Mouse (Mus musculus) stomach, embryonic 15.5 days (tissue): ENCODE measurements around the gene Bzw1. TPM values are rescaled to one million over a fixed set of nuclear protein-coding genes. Genes with fewer than 3 reads are reported as not detected.
A peak's percentile ranks its signal among the peaks of the same experiment; 100 is the strongest.

Experiments used
- ATAC-seq: fragments of 200-750 bp; cut with Nextera tagmentation; 2 replicates; pipeline ENCODE4 v1.8.0; 2017; ENCODE audit warnings: low read depth, moderate number of reproducible peaks, moderate TSS enrichment; ENCODE audit not compliant: insufficient read depth, low FRiP score
- H3K27ac ChIP-seq: fragments of 300-500 bp; sonication (generic); 2 replicates; pipeline ENCODE4 v1.5.1; 2015; ENCODE audit warnings: mild to moderate bottlenecking, inconsistent platforms
- H3K27me3 ChIP-seq: fragments of 300-500 bp; sonication (generic); replicated peaks from 2 replicates; pipeline ENCODE4 v1.6.1; 2015; ENCODE audit warnings: inconsistent platforms
- H3K36me3 ChIP-seq: fragments of 300-500 bp; sonication (generic); 2 replicates; pipeline ENCODE4 v1.6.1; 2015; ENCODE audit warnings: inconsistent platforms
- H3K4me1 ChIP-seq: fragments of 300-500 bp; sonication (generic); 2 replicates; pipeline ENCODE4 v1.6.1; 2015; ENCODE audit warnings: inconsistent platforms
- H3K4me2 ChIP-seq: fragments of 300-500 bp; sonication (generic); 2 replicates; pipeline ENCODE4 v1.6.1; 2015; ENCODE audit warnings: mild to moderate bottlenecking, inconsistent platforms
- H3K4me3 ChIP-seq: fragments of 300-500 bp; sonication (generic); replicated peaks from 2 replicates; pipeline ENCODE4 v1.5.1; 2015; ENCODE audit warnings: inconsistent platforms
- H3K9ac ChIP-seq: fragments of 300-500 bp; sonication (generic); 2 replicates; pipeline ENCODE4 v1.6.1; 2015; ENCODE audit warnings: inconsistent platforms
- H3K9me3 ChIP-seq: fragments of 300-500 bp; sonication (generic); 2 replicates; pipeline ENCODE4 v1.6.1; 2016; ENCODE audit warnings: inconsistent platforms
- WGBS: fragments of 180-500 bp; shearing (Covaris S2); methylation state at CpG from one replicate; pipeline ENCODE4 v1.1.7; 2015; 5-methylcytosine and 5-hydroxymethylcytosine counted together
- polyA plus RNA-seq: library from polyadenylated mRNA; unstranded; fragments of >200 nt; fragmentation: Nextera tagmentation; extraction: Ambion mirVana; gene quantifications from 2 replicates; pipeline ENCODE4 v1.2.1, GENCODE M21; 2015

The Bzw1 gene
- polyA plus RNA-seq = 293 and 313 TPM in 2 replicates

GRCm38 (mm10) chr1:58392652-58393283, at the start of gene Bzw1:
TSS of gene Bzw1 (plus strand) at chr1:58392898.
- peak within 1 kb of the TSS; percentile 61 for H3K4me2 ChIP-seq

DNA sequence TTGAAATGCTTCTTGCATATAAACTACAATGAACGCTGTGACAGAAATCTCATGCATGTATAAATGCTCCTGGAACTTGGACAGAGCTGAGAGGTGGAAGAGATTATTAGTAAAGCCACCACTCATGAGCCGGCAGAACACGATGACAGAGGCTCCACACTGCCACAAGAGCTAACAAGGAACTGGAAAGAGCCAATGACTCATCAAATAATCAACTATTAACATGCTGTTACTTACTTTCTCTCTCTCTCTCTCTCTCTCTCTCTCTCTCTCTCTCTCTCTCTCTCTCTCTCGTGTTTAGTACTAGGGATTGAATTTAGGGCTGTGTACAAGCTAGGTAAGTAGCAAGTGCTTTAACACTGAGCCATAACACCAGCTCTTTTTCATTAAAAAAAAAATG, 48.8 kb upstream of the Bzw1 start:
- H3K4me2 ChIP-seq = no peak overlapping the region
- no peaks in the 10 kb centered on the region for H3K36me3 ChIP-seq
- no peak overlapping the region for H3K9ac ChIP-seq
- no peaks in the 10 kb centered on the region for H3K4me1 ChIP-seq
- 65% methylated on average over 4 of the region's 4 CpGs for WGBS
- H3K27ac ChIP-seq = no peak overlapping the region
- no peaks in the 10 kb centered on the region for H3K9me3 ChIP-seq
- H3K27me3 ChIP-seq = no peaks in the 10 kb centered on the region
- no peak overlapping the region for H3K4me3 ChIP-seq
- ATAC-seq = no peak

More at GRCm38 (mm10) chr1:58392652-58393283, at the start of gene Bzw1:
- peaks cover 27% of the 10 kb centered on the region for H3K36me3 ChIP-seq
- H3K9me3 ChIP-seq = no peaks in the 10 kb centered on the region
- H3K27ac ChIP-seq = peak within 1 kb of the TSS; percentile 98
- H3K4me1 ChIP-seq = no peaks in the 10 kb centered on the region; the same call in 1 of the 2 replicates
- peak within 1 kb of the TSS; percentile 95 for H3K4me3 ChIP-seq
- H3K27me3 ChIP-seq = no peaks in the 10 kb centered on the region
- WGBS = under 1% methylated on average over 46 of the region's 61 CpGs
- ATAC-seq = peak; percentile 97
- H3K9ac ChIP-seq = peak within 1 kb of the TSS; percentile 97

DNA sequence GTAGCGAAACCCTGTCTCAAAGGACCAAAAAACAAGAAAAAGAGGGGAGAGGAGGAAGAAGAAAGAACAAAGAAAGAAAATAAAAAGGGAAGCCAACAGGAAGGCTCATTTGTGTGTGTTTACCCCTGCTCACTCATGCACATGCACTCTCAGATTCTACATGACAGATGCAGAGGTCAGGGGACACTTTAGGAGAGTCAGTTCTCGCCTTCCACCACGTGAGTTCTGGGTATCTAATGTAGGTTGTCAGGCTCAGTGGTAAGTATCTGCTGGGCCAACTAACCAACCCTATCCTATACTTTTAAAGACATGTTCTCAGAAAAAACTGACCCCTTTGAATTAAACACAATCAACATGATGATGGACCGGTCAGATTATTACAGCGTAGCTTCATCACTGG, 48.1 kb upstream of the Bzw1 start:
- no peaks in the 10 kb centered on the region for H3K36me3 ChIP-seq
- H3K4me2 ChIP-seq = no peak overlapping the region
- no peak overlapping the region for H3K9ac ChIP-seq
- no peaks in the 10 kb centered on the region for H3K4me1 ChIP-seq
- ATAC-seq = no peak
- no peak overlapping the region for H3K4me3 ChIP-seq
- no peaks in the 10 kb centered on the region for H3K27me3 ChIP-seq
- WGBS = 80% methylated on average over 5 of the region's 5 CpGs
- H3K9me3 ChIP-seq = no peaks in the 10 kb centered on the region
- H3K27ac ChIP-seq = no peak overlapping the region

- no peak overlapping the region for H3K4me3 ChIP-seq
- no peaks in the 10 kb centered on the region for H3K36me3 ChIP-seq
- no peak overlapping the region for H3K9ac ChIP-seq
- no peak for ATAC-seq
- no peaks in the 10 kb centered on the region for H3K4me1 ChIP-seq
- no peak overlapping the region for H3K27ac ChIP-seq
- WGBS = 64% methylated on average over 14 of the region's 14 CpGs
- H3K4me2 ChIP-seq = no peak overlapping the region
- H3K9me3 ChIP-seq = no peaks in the 10 kb centered on the region
- H3K27me3 ChIP-seq = no peaks in the 10 kb centered on the region
Measured at GRCm38 (mm10) chr1:58346159-58346558, 46.5 kb upstream of the Bzw1 start.

DNA sequence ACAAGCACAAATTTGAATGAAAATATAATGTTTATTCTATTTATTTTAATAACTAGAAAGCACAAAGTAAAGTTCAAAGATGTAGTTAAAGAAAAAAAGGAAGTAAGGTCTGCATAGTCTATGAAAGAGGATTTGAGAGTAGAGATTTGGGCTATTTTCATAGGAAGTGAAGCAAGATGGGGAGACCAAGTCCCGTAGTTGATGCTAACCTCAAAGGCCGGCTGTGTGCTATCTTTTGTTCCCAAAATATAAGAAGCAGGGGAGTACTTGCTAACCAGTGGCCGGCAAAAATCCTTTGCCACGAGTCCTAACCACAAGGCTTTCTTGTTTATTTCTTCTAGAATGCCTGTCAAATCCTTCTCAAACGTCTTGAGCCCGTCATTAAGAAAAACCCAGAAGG, 44.0 kb upstream of the Bzw1 start:
- H3K9me3 ChIP-seq = no peaks in the 10 kb centered on the region
- H3K27ac ChIP-seq = no peak overlapping the region
- H3K4me3 ChIP-seq = no peak overlapping the region
- no peaks in the 10 kb centered on the region for H3K4me1 ChIP-seq
- no peak for ATAC-seq
- no peak overlapping the region for H3K9ac ChIP-seq
- WGBS = 76% methylated on average over 6 of the region's 6 CpGs
- no peak overlapping the region for H3K4me2 ChIP-seq
- no peaks in the 10 kb centered on the region for H3K27me3 ChIP-seq
- H3K36me3 ChIP-seq = no peaks in the 10 kb centered on the region

GRCm38 (mm10) chr1:58353238-58353893, 39.3 kb upstream of the Bzw1 start:
- WGBS = 25% methylated on average over 4 of the region's 4 CpGs
- peak; percentile 86 for ATAC-seq
- H3K4me1 ChIP-seq = no peaks in the 10 kb centered on the region

DNA sequence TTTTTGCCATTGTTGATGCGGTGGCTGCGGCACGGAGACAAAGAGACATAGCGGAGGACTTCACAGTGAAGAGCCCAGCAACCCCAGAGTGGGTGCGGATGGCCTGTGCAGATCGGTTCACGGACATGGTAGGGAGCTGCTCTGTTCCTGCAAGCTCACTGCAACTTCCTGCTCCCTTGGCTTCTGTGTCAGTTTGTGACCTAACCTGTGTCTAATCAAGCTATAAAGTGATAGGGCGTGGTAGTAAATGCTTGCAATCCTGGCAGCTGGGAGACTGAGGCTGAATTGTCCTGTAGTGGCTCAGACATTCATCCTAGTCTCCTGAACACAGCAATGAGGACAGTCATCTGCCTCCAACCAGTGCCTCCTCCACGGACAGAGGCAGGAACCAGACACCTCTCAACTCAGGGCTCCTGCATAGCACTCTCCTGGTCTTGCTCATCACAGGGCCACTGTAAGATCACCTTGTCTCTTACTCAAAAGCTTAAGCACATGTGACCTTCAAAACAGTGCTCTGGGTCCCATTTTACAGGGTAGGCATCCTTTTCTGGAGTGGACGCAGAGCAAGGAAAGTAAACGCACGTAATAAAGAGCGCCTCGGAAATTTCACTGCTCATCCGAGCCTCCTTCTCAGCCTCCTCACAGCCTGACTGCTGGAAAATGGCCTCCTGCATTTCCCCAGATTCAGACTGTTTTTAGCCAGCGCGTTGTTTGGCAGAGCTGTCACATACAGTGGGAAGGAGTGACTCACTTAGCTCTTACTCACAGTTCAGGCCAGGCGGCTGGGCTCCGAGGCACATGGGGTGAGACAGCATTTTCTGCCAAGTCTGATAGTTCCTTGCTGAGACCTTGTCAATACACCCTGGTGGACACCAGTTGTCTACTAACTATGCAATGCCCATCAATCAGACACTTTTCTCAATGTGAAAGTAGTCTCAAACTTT, 33.5 kb upstream of the Bzw1 start:
- no peaks in the 10 kb centered on the region for H3K9me3 ChIP-seq
- no peak overlapping the region for H3K4me3 ChIP-seq
- H3K36me3 ChIP-seq = no peaks in the 10 kb centered on the region
- 75% methylated on average over 19 of the region's 19 CpGs for WGBS
- H3K27ac ChIP-seq = no peak overlapping the region
- H3K4me2 ChIP-seq = no peak overlapping the region
- peak; percentile 47; the same call in 1 of the 2 replicates for ATAC-seq
- H3K9ac ChIP-seq = no peak overlapping the region
- no peaks in the 10 kb centered on the region for H3K4me1 ChIP-seq
- H3K27me3 ChIP-seq = no peaks in the 10 kb centered on the region

More at GRCm38 (mm10) chr1:58353238-58353893, 39.3 kb upstream of the Bzw1 start:
- H3K27me3 ChIP-seq = no peaks in the 10 kb centered on the region
- no peak overlapping the region for H3K4me3 ChIP-seq
- no peaks in the 10 kb centered on the region for H3K9me3 ChIP-seq
- H3K27ac ChIP-seq = peak overlapping the region; percentile 67
- H3K36me3 ChIP-seq = no peaks in the 10 kb centered on the region
- no peak overlapping the region for H3K9ac ChIP-seq
- 0 out of 2 replicates have a peak overlapping the region, but pooled peaks have one; percentile 13 for H3K4me2 ChIP-seq

GRCm38 (mm10) chr1:58362296-58362695, 30.4 kb upstream of the Bzw1 start:
- Histone ChIP-seq H3K36me3 (no peaks in the 10 kb centered on the region), H3K9me3 (no peaks in the 10 kb centered on the region), H3K4me2 (no peak overlapping the region), H3K4me1 (no peaks in the 10 kb centered on the region), H3K27ac (no peak overlapping the region), H3K9ac (no peak overlapping the region), H3K4me3 (no peak overlapping the region), H3K27me3 (no peaks in the 10 kb centered on the region)
- no peak for ATAC-seq
- 51% methylated on average over 4 of the region's 4 CpGs for WGBS

GRCm38 (mm10) chr1:58364551-58364950, 28.1 kb upstream of the Bzw1 start:
- Histone ChIP-seq H3K9me3 (no peaks in the 10 kb centered on the region), H3K4me2 (no peak overlapping the region), H3K27me3 (no peaks in the 10 kb centered on the region), H3K4me3 (no peak overlapping the region), H3K9ac (no peak overlapping the region), H3K27ac (no peak overlapping the region), H3K4me1 (no peaks in the 10 kb centered on the region), H3K36me3 (no peaks in the 10 kb centered on the region)
- 88% methylated on average over 12 of the region's 12 CpGs for WGBS
- ATAC-seq = no peak

GRCm38 (mm10) chr1:58365829-58366228, 26.9 kb upstream of the Bzw1 start:
- no peak for ATAC-seq
- Histone ChIP-seq H3K36me3 (no peaks in the 10 kb centered on the region), H3K4me1 (no peaks in the 10 kb centered on the region), H3K4me2 (no peak overlapping the region), H3K4me3 (no peak overlapping the region), H3K27ac (no peak overlapping the region), H3K27me3 (no peaks in the 10 kb centered on the region), H3K9me3 (no peaks in the 10 kb centered on the region), H3K9ac (no peak overlapping the region)
- WGBS = 92% methylated on average over 3 of the region's 3 CpGs

DNA sequence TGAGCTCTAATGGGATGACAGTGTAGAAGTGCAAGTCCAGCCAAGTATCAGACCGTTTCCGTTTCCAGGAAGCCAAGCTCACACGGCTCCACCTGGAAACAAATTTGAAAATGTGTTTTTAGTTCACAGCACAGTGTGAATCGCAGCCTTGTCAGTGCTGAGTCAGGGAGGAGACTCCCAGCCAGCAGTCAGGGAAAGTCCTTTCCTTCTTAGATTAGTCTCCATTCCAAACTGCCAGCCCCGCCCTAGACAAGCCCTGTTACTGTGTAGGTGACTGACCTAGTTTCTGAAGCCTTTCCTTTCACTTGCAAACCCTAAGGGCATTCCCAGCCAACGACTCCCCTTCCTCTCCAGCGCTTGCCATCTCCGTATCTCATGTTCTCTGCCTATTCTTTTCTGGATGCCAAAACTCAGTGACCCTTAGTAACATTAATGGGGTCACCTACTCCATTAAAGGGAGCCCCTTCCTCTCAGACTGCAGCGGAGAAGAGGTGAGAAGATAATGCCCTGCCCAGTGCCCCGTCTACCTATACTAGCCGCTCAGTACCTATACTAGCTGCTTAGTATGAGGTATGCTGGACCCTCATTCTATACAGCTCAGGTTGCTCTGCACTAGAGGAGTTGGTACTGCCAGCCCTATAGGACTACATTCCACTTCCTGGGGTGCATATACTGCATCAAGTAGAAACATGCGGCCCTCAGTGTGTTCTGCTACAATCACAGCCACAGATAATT, 25.8 kb upstream of the Bzw1 start:
- no peak overlapping the region for H3K9ac ChIP-seq
- H3K4me3 ChIP-seq = no peak overlapping the region
- no peaks in the 10 kb centered on the region for H3K4me1 ChIP-seq
- H3K27ac ChIP-seq = peak overlapping the region; percentile 69
- no peak overlapping the region for H3K4me2 ChIP-seq
- H3K9me3 ChIP-seq = no peaks in the 10 kb centered on the region
- ATAC-seq = peak; percentile 74
- 70% methylated on average over 12 of the region's 12 CpGs for WGBS
- no peaks in the 10 kb centered on the region for H3K27me3 ChIP-seq
- no peaks in the 10 kb centered on the region for H3K36me3 ChIP-seq
